Mouse (Mus musculus) midbrain, embryonic 15.5 days (tissue): ENCODE data around the gene Samd14. TPM values are rescaled to one million over a fixed set of nuclear protein-coding genes. Genes with fewer than 3 reads are reported as not detected.

Experiments used
- ATAC-seq: fragments of 200-750 bp; cut with Nextera tagmentation; replicated peaks from 2 replicates; pipeline ENCODE4 v1.8.0; 2017; ENCODE audit warnings: moderate TSS enrichment
- H3K27ac ChIP-seq: fragments of 300-500 bp; sonication (generic); 2 replicates; pipeline ENCODE4 v1.5.1; 2015; ENCODE audit warnings: mild to moderate bottlenecking, inconsistent platforms
- H3K27me3 ChIP-seq: fragments of 300-500 bp; sonication (generic); replicated peaks from 2 replicates; pipeline ENCODE4 v1.6.1; 2015; ENCODE audit warnings: inconsistent platforms
- H3K36me3 ChIP-seq: fragments of 300-500 bp; sonication (generic); replicated peaks from 2 replicates; pipeline ENCODE4 v1.6.1; 2015; ENCODE audit warnings: inconsistent platforms
- H3K4me1 ChIP-seq: fragments of 300-500 bp; sonication (generic); 2 replicates; pipeline ENCODE4 v1.6.1; 2015; ENCODE audit warnings: inconsistent platforms
- H3K4me2 ChIP-seq: fragments of 300-500 bp; sonication (generic); 2 replicates; pipeline ENCODE4 v1.6.1; 2015; ENCODE audit warnings: inconsistent platforms, mild to moderate bottlenecking, moderate library complexity
- H3K4me3 ChIP-seq: fragments of 300-500 bp; sonication (generic); 2 replicates; pipeline ENCODE4 v1.5.1; 2015; ENCODE audit warnings: mild to moderate bottlenecking, inconsistent platforms
- H3K9ac ChIP-seq: fragments of 300-500 bp; sonication (generic); 2 replicates; pipeline ENCODE4 v1.6.1; 2015; ENCODE audit warnings: mild to moderate bottlenecking, inconsistent platforms
- H3K9me3 ChIP-seq: fragments of 300-500 bp; sonication (generic); 2 replicates; pipeline ENCODE4 v1.6.1; 2016; ENCODE audit warnings: inconsistent platforms
- WGBS: fragments of 180-500 bp; shearing (Covaris S2); methylation state at CpG from one replicate; pipeline ENCODE4 v1.1.7; 2015; ENCODE audit warnings: mixed read lengths; 5-methylcytosine and 5-hydroxymethylcytosine counted together
- polyA plus RNA-seq: library from polyadenylated mRNA; unstranded; fragments of >200 nt; fragmentation: Nextera tagmentation; extraction: Ambion mirVana; gene quantifications from 2 replicates; pipeline ENCODE4 v1.2.1, GENCODE M21; 2015

The Samd14 gene
- polyA plus RNA-seq, 1 experiment from 2014 or later: 177 TPM

DNA sequence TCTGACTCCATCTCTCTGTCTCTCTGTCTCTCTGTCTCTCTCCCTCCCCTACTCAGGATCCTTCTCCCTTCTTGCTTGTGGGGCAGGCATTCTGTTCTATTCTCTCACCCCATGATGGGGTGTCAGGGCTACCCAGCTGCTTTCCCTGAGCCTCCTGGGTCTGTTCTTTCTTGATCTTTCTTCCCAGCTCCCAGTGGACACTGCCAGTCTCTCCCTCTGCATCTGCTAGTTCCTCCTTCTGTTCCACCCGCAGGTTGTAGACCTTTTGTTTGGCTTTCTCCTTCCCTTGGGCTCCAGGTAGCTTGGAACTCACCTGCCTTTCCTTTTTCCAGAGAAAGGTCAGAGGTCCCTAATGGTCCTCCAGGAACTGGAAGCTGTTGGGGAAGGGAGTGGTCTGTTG lies 1.7 kb downstream of the Samd14 start:
- Histone ChIP-seq H3K4me2 (peak overlapping the region; percentile 91), H3K4me3 (peak overlapping the region; percentile 99), H3K9ac (peak overlapping the region; percentile 100), H3K36me3 (0 out of 2 replicates have a peak, but pooled peaks cover 5% of the 10 kb centered on the region), H3K27me3 (no peaks in the 10 kb centered on the region), H3K27ac (peak overlapping the region; percentile 95), H3K4me1 (peaks cover 73% of the 10 kb centered on the region), H3K9me3 (no peaks in the 10 kb centered on the region)
- 21% methylated on average over 1 of the region's 1 CpGs for WGBS
- no peak for ATAC-seq

DNA sequence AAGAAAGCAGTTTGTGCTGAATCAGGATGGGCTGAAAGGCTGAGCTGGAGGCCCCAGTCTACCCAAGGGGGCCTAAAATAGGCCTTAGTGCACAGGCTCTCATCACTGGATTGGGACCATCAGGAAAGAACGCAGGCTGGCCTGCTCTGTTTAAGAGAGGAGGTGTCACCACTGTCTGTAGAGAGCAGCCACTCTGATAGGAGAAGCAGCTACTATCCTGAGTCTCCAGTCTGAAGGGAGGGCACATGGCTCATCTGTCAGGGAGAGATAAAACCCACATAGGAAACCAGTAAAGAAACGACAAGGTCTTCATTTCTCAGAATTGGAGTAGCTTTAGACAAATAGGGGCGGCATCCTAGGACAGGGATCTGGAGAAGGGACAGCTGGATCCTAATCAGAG lies 2.4 kb downstream of the Samd14 start:
- H3K9me3 ChIP-seq: no peaks in the 10 kb centered on the region
- 0 out of 2 replicates have a peak, but pooled peaks cover 5% of the 10 kb centered on the region for H3K36me3 ChIP-seq
- peak overlapping the region; percentile 99 for H3K4me3 ChIP-seq
- no peaks in the 10 kb centered on the region for H3K27me3 ChIP-seq
- H3K4me1 ChIP-seq: peaks cover 70% of the 10 kb centered on the region
- WGBS: 35% methylated on average over 3 of the region's 3 CpGs
- peak overlapping the region; percentile 91 for H3K4me2 ChIP-seq
- peak overlapping the region; percentile 95 for H3K27ac ChIP-seq
- ATAC-seq: no peak
- H3K9ac ChIP-seq: peak overlapping the region; percentile 100

DNA sequence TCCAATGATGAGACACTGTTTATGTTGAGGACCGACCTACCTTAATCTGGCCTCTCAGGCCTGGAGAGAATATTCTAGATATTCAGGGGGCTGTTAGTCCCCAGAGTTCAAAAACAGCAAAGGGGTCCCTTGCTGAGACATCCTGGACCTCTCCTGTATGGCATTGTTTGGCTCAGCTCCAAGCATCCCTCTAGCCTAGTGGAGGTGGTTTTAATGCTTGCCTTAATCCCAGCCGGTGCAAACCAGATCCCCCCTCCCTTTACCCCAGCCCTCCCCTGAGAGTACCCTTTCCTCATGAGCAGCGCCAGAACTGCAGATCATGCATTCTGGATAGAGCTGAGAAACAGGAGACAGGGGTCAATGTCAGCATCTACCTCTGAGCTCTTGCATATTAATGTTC lies 2.8 kb downstream of the Samd14 start:
- Histone ChIP-seq H3K27me3 (no peaks in the 10 kb centered on the region), H3K4me3 (peak overlapping the region; percentile 99), H3K27ac (peak overlapping the region; percentile 95), H3K36me3 (0 out of 2 replicates have a peak, but pooled peaks cover 5% of the 10 kb centered on the region), H3K9ac (peak overlapping the region; percentile 100; the same call in 1 of the 2 replicates), H3K4me2 (peak overlapping the region; percentile 91), H3K4me1 (peaks cover 70% of the 10 kb centered on the region), H3K9me3 (no peaks in the 10 kb centered on the region)
- ATAC-seq: no peak
- 17% methylated on average over 3 of the region's 3 CpGs for WGBS

DNA sequence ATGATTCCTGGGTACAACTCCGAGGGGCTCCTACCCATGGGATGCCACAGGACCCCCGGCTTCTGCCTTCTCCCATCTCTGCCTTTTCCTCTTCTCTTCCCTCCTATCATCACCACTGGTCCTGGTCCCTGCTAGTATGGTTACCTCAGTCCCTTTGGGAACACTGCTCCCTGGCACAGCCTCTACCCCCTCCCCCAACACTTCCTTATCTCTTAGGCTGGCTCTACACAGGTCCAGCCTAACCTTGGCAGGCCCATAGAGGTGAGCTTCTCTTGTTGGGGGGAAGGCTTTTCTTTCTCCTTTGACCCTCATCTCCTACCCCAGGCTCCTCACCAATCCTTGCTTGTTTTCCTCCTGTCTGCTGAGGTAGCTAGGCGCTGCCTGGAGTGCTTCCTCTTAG lies 5.8 kb downstream of the Samd14 start:
- Histone ChIP-seq H3K9ac (no peak overlapping the region), H3K4me2 (no peak overlapping the region), H3K36me3 (peaks cover 16% of the 10 kb centered on the region; the same call in 1 of the 2 replicates), H3K4me3 (no peak overlapping the region), H3K27ac (no peak overlapping the region), H3K9me3 (no peaks in the 10 kb centered on the region), H3K27me3 (no peaks in the 10 kb centered on the region), H3K4me1 (peaks cover 55% of the 10 kb centered on the region)
- ATAC-seq: no peak
- WGBS: 68% methylated on average over 3 of the region's 3 CpGs

DNA sequence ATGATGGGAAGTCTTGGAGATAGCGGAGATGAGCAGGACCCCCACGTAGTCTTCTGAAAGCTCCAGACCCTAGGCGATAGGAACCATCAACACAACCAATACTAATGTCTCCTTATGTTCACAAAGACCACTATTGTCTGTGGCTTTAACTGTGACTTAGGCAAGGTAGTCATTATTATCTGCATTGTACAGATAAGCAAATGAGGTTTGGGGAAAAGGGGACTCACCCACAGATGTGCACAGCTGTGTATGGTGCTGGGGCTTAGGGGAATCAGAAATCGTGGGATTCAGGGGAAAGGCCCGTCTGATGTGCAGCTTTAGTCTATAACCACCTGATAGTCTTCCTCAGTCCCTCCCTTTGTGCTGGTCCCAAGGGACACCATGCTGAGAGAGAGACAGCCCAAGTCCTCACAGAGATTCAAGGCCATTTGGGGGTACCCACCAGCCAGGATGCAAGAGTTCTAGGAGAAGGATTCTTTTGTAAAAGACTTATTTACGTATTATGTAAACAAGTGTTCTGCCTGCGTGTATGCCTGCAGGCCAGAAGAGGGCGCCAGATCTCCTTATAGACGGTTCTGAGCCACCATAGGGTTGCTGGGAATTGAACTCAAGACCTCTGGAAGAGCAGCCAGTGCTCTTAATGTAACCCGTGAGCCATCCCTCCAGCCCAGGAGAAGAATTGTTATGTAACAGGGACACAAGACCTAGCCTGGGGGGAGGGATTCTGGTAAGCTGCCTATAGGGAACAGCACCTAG lies 12.7 kb downstream of the Samd14 start:
- 84% methylated on average over 10 of the region's 10 CpGs for WGBS
- peaks cover 3% of the 10 kb centered on the region; the same call in 1 of the 2 replicates for H3K4me1 ChIP-seq
- no peak overlapping the region for H3K4me3 ChIP-seq
- H3K27me3 ChIP-seq: no peaks in the 10 kb centered on the region
- no peak overlapping the region for H3K27ac ChIP-seq
- no peak overlapping the region for H3K4me2 ChIP-seq
- no peak for ATAC-seq
- no peak overlapping the region for H3K9ac ChIP-seq
- H3K9me3 ChIP-seq: no peaks in the 10 kb centered on the region
- peaks cover 61% of the 10 kb centered on the region for H3K36me3 ChIP-seq

DNA sequence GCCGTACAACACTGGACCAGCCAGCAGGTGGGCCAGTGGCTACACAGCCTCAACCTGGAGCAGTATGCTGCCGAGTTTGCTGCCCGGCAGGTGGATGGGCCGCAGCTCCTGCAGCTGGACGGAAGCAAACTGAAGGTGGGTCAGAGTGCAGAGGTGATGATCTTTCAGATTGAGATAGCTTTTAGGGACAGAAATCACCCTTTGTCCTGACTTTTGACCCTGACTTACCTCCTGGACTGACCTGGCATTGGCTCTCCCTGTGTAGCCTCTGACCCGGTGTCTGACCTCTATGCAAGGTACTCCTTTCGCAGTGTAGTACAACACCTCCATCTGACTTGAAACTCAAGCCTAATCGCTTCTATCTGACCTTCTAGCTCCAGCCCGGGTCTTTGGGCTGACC lies 13.8 kb downstream of the Samd14 start:
- no peak overlapping the region for H3K4me3 ChIP-seq
- peaks cover 61% of the 10 kb centered on the region for H3K36me3 ChIP-seq
- ATAC-seq: no peak
- no peak overlapping the region for H3K27ac ChIP-seq
- H3K27me3 ChIP-seq: no peaks in the 10 kb centered on the region
- H3K9ac ChIP-seq: no peak overlapping the region
- H3K4me1 ChIP-seq: no peaks in the 10 kb centered on the region; the same call in 1 of the 2 replicates
- H3K9me3 ChIP-seq: no peaks in the 10 kb centered on the region
- 94% methylated on average over 9 of the region's 9 CpGs for WGBS
- H3K4me2 ChIP-seq: no peak overlapping the region

DNA sequence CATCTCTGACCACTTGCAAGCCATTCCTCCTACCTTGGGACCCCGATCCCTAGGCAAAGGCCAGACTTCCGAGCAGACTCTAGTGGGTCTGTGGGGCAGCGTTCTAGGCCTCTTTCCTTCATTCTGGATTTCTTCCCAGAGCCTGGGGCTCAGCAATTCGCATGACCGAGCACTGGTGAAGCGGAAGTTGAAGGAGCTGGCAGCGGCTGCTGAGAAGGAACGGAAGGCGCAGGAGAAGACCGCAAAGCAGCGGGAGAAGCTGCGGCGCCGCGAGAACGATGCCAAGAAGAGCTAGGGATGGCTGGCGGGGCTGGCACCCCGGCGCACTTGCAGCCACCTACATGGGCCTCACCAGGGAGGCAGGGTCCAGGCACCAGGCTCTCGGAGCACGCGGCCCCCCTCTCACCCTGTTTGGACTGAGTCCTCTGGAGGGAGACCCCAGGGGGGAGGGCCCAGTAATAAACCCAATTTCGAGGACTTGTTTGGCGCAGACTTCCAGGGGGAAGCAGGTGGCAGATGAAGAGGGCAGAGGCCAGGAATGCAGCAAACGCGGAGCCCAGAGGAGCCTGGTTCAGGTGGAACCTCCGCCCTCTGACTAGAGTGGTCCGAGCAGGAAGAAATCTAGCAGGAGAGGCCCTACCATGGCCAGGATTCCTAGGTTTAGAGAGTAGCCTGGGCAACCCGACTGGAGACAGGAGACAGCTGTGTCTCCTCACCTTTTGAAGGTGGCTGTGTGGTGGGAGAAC lies 14.9 kb downstream of the Samd14 start:
- H3K27ac ChIP-seq: peak overlapping the region; percentile 38; the same call in 1 of the 2 replicates

DNA sequence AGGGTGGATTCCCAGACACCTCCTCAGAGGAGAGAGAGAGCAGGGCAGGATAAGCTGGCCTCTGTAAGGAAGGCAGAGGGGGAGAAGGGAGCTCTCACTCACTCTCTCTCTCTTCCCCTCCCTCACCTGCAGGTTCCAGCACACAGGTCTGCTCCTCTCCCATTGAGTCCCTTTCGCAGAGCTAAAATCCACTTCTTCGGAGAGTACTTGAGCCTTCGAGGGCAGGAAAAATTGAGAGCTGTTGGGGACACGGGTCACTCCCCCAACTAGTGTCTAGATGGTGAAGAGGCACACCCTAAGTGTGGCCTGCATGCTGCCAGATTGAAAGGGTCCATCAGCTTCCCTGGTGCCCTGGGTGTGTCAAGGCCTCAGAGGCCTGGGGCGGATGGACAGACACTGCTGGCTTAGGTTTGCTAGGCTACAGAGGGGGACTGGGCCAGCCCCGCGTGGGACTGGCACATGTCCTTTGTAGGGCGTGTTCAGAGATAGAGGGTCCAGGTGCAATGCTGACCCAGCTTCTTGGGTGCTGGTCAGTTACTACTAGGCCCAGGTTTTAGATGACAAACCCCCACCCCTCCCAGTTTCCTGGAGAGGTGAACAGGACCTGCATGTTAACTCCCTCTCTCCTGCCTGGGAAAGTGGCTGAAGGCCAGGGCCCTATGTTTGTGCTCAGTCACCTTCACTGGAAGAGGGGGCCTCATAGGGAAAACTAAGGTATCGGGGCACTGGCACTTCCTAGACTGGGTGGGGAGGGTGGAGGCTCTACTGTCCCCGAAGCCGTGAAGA lies 15.7 kb downstream of the Samd14 start:
- H3K27ac ChIP-seq: 0 out of 2 replicates have a peak overlapping the region, but pooled peaks have one; percentile 38
- no peak overlapping the region for H3K4me3 ChIP-seq
- 87% methylated on average over 11 of the region's 11 CpGs for WGBS
- no peaks in the 10 kb centered on the region; the same call in 1 of the 2 replicates for H3K4me1 ChIP-seq
- no peaks in the 10 kb centered on the region for H3K9me3 ChIP-seq
- no peak overlapping the region for H3K9ac ChIP-seq
- no peak overlapping the region for H3K4me2 ChIP-seq
- no peak for ATAC-seq
- no peaks in the 10 kb centered on the region for H3K27me3 ChIP-seq
- peaks cover 51% of the 10 kb centered on the region for H3K36me3 ChIP-seq

More for the DNA sequence above, 14.9 kb downstream of the Samd14 start:
- no peak for ATAC-seq
- H3K4me2 ChIP-seq: no peak overlapping the region
- H3K36me3 ChIP-seq: peaks cover 56% of the 10 kb centered on the region
- no peaks in the 10 kb centered on the region; the same call in 1 of the 2 replicates for H3K4me1 ChIP-seq
- no peak overlapping the region for H3K4me3 ChIP-seq
- H3K9me3 ChIP-seq: no peaks in the 10 kb centered on the region
- 68% methylated on average over 29 of the region's 29 CpGs for WGBS
- no peak overlapping the region for H3K9ac ChIP-seq
- H3K27me3 ChIP-seq: no peaks in the 10 kb centered on the region

DNA sequence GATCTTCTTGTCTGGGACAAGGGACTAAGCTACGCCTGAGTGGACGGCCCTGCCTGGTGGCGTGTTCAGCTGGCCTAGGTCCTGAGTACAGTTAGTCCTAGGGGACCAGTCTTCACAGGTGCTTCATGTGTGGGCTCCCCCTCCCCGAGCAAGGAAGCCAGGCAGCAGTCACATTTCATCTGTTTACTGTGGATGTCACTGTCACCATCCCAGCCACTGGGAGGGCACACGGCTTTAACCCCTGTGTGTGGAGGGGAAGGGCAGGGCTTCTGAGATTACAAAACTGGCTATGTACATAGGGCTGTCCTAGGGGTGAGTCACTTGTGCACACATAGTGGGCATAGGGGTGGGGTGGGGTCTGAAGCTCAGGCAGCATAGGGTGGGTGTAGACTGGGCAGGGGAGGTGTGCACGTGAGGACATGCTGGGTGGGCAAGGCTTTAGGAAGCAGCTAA lies 16.4 kb downstream of the Samd14 start:
- H3K9me3 ChIP-seq: no peaks in the 10 kb centered on the region
- no peaks in the 10 kb centered on the region for H3K27me3 ChIP-seq
- H3K9ac ChIP-seq: no peak overlapping the region
- ATAC-seq: peak; percentile 34; the same call in 1 of the 2 replicates
- H3K36me3 ChIP-seq: peaks cover 44% of the 10 kb centered on the region
- H3K27ac ChIP-seq: 0 out of 2 replicates have a peak overlapping the region, but pooled peaks have one; percentile 6
- WGBS: 68% methylated on average over 6 of the region's 6 CpGs
- H3K4me1 ChIP-seq: no peaks in the 10 kb centered on the region; the same call in 1 of the 2 replicates
- no peak overlapping the region for H3K4me3 ChIP-seq
- H3K4me2 ChIP-seq: no peak overlapping the region

DNA sequence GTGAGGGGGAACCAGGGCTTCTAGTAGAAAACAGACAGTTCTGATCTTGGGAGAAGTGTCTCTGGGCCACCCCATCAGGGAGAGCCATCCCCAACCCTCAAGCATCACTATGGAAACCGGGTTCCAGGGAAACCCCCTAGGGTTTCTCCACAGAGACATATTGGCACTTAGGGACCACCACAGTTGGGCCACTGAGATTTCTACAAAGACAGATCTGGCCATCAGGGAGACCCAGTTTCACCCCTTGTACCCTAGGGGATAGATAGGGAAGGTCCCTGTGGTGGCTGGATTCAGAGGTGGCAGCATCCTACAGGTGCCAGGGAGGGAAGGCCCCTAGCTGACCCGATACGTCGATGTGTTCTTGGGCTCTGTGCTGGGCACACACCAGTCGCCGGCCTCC lies 17.2 kb downstream of the Samd14 start:
- Histone ChIP-seq H3K9ac (no peak overlapping the region), H3K27ac (peak overlapping the region; percentile 7; the same call in 1 of the 2 replicates), H3K4me2 (no peak overlapping the region), H3K4me3 (no peak overlapping the region), H3K9me3 (no peaks in the 10 kb centered on the region), H3K36me3 (peaks cover 37% of the 10 kb centered on the region), H3K27me3 (no peaks in the 10 kb centered on the region), H3K4me1 (no peaks in the 10 kb centered on the region; the same call in 1 of the 2 replicates)
- 81% methylated on average over 6 of the region's 6 CpGs for WGBS
- no peak for ATAC-seq

DNA sequence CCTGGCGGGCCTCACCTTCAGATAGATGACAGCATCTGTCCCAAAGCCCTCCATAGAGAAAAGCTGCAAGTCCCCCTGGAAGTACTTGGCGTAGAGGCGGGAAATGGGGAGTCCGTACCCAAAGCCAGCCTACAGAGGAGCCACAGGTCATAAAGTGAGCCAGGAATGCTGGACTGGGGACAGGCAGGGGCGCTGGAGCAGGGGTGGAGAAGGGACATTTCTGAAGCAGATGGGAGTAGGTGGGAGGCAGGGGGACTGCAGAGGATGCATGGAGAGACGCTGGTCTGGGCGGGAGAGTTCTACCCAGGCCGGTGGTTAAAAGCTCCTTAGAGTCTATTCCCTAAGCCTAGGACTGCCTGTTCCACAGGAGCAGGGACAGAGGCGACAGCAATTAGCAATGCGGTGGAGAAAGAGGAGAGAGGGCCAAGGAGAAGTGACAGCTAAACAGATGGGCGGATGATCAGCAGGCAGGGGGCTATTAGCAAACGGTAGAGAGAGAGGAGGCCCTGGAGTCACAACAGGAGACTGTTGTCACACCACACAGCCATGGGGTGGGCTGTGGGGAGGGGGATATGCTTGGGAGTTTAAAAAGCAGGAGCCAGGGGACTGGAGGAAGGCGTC lies 18.3 kb downstream of the Samd14 start:
- WGBS: 35% methylated on average over 13 of the region's 13 CpGs
- H3K27me3 ChIP-seq: no peaks in the 10 kb centered on the region
- H3K27ac ChIP-seq: no peak overlapping the region
- no peak for ATAC-seq
- no peak overlapping the region for H3K4me3 ChIP-seq
- peaks cover 25% of the 10 kb centered on the region for H3K36me3 ChIP-seq
- no peaks in the 10 kb centered on the region; the same call in 1 of the 2 replicates for H3K4me1 ChIP-seq
- H3K9me3 ChIP-seq: no peaks in the 10 kb centered on the region
- H3K4me2 ChIP-seq: no peak overlapping the region
- no peak overlapping the region for H3K9ac ChIP-seq
